Mouse (Mus musculus) liver, postnatal 0 days (tissue): Measurements from ENCODE around the gene Ppip5k2. TPM values are rescaled to one million over a fixed set of nuclear protein-coding genes. Genes with fewer than 3 reads are reported as not detected.

ENCODE experiments used
- ATAC-seq: fragments of 200-750 bp; cut with Nextera tagmentation; 2 replicates; pipeline ENCODE4 v1.8.0; 2017; ENCODE audit warnings: mild to moderate bottlenecking, moderate library complexity
- DNase-seq: peaks from one replicate; pipeline ENCODE4 v3.0.0-alpha.2; 2016
- H3K27ac ChIP-seq: fragments of 300-500 bp; sonication (generic); 2 replicates; pipeline ENCODE4 v1.5.1; 2014; ENCODE audit warnings: antibody characterized with exemption, moderate library complexity, mild to moderate bottlenecking, low read depth
- H3K27me3 ChIP-seq: fragments of 300-500 bp; sonication (generic); 2 replicates; pipeline ENCODE4 v1.6.1; 2014; ENCODE audit warnings: low read length, control low read depth, mixed read lengths; ENCODE audit not compliant: insufficient read depth
- H3K36me3 ChIP-seq: fragments of 300-500 bp; sonication (generic); replicated peaks from 2 replicates; pipeline ENCODE4 v1.6.1; 2014; ENCODE audit warnings: mild to moderate bottlenecking, control low read depth, low read length, moderate library complexity, mixed read lengths; ENCODE audit not compliant: insufficient read depth
- H3K4me1 ChIP-seq: fragments of 300-500 bp; sonication (generic); 2 replicates; pipeline ENCODE4 v1.6.1; 2014; ENCODE audit warnings: antibody characterized with exemption, mild to moderate bottlenecking, control low read depth; ENCODE audit not compliant: insufficient read depth
- H3K4me2 ChIP-seq: fragments of 300-500 bp; sonication (generic); 2 replicates; pipeline ENCODE4 v1.6.1; 2014; ENCODE audit warnings: low read depth, mild to moderate bottlenecking, low read length, moderate library complexity, mixed read lengths
- H3K4me3 ChIP-seq: fragments of 300-500 bp; sonication (generic); 2 replicates; pipeline ENCODE4 v1.5.1; 2014; ENCODE audit warnings: low read depth, low read length
- H3K9ac ChIP-seq: fragments of 300-500 bp; sonication (generic); replicated peaks from 2 replicates; pipeline ENCODE4 v1.6.1; 2014; ENCODE audit warnings: mild to moderate bottlenecking, moderate library complexity
- H3K9me3 ChIP-seq: fragments of 300-500 bp; sonication (generic); 2 replicates; pipeline ENCODE4 v1.6.1; 2016; ENCODE audit warnings: mild to moderate bottlenecking, control low read depth, low read length, mixed read lengths
- CTCF ChIP-seq: sonication (generic); IDR thresholded peaks from 2 replicates; pipeline ENCODE4 v1.5.1; 2016; ENCODE audit warnings: antibody characterized with exemption, low read depth
- EP300 ChIP-seq: IDR thresholded peaks from 2 replicates; pipeline ENCODE4 v1.6.1; 2016; ENCODE audit warnings: antibody characterized with exemption, low read depth, mild to moderate bottlenecking
- WGBS: fragments of 180-500 bp; shearing (Covaris S2); extraction: QIAGEN DNeasy Blood & Tissue Kit; methylation state at CpG from one replicate; pipeline ENCODE4 v1.1.7; 2014; ENCODE audit not compliant: insufficient replicate concordance; 5-methylcytosine and 5-hydroxymethylcytosine counted together
- polyA plus RNA-seq: library from polyadenylated mRNA; unstranded; fragments of >200 nt; fragmentation: Nextera tagmentation; extraction: Ambion mirVana; gene quantifications from 2 replicates; pipeline ENCODE4 v1.2.1, GENCODE M21; 2015

Ppip5k2 gene
- polyA plus RNA-seq, 1 experiment from 2014 or later: 10.1 TPM

DNA sequence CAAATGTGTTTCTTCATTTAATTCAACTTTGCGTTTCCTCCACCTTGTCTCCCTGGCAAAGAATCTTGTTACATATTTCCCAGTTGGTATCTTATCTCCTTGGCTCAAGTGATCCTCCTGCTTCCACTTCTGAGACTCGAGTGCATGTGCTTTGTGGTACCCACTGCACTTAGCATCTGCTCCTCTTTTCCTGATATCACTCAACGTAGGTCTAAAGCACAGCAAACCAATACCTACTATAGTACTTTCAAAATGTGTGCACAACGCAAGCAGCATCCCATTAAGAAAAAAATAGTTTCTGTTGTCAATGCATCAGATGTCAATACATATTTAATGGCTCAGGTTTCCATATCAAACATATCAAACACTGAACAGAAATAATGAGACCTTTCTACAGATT is 24.5 kb downstream of the Ppip5k2 start:
- Histone ChIP-seq H3K4me1 (no peaks in the 10 kb centered on the region; the same call in 1 of the 2 replicates), H3K36me3 (peaks cover 52% of the 10 kb centered on the region), H3K4me3 (no peak overlapping the region), H3K4me2 (no peak overlapping the region), H3K27me3 (no peaks in the 10 kb centered on the region), H3K9ac (no peak overlapping the region), H3K27ac (no peak overlapping the region), H3K9me3 (no peaks in the 10 kb centered on the region)
- TF ChIP-seq EP300 (no peak), CTCF (no peak)
- DNase-seq (no peak), ATAC-seq (no peak)
- 70% methylated on average over 4 of the region's 4 CpGs for WGBS

- ATAC-seq: peak; percentile 72
- TF ChIP-seq CTCF (no peak), EP300 (peak; percentile 80)
Measured at GRCm38 (mm10) chr1:97743063-97743462, 27.1 kb downstream of the Ppip5k2 start.

GRCm38 (mm10) chr1:97729339-97729738 is 40.9 kb downstream of the Ppip5k2 start:
- 50% methylated on average over 1 of the region's 1 CpGs for WGBS
- H3K27ac ChIP-seq: no peak overlapping the region
- no peak for ATAC-seq

More at GRCm38 (mm10) chr1:97743063-97743462, 27.1 kb downstream of the Ppip5k2 start:
- Histone ChIP-seq H3K4me2 (no peak overlapping the region), H3K27ac (no peak overlapping the region), H3K4me1 (no peaks in the 10 kb centered on the region; the same call in 1 of the 2 replicates), H3K36me3 (peaks cover 57% of the 10 kb centered on the region), H3K9ac (no peak overlapping the region), H3K4me3 (no peak overlapping the region), H3K27me3 (no peaks in the 10 kb centered on the region), H3K9me3 (no peaks in the 10 kb centered on the region)
- 48% methylated on average over 1 of the region's 1 CpGs for WGBS
- DNase-seq: no peak

DNA sequence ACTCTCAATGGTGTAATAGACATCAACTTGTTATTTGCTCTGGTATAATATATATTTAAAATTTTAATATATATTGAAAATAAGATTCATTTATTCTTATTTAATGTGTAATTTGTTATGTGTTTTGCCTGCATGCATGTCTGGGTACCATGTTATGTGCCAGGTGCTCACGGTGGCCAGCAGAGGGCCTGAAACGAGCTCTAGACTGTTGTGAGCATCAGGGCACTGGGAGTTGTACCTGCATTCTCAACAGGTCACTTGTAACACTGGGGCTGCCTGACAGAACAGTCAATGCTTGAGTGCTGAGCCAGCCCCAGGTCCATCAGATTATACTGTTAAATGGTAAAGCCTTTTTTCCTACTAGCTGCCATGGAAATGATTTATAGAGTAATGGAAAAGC is 43.5 kb downstream of the Ppip5k2 start:
- no peaks in the 10 kb centered on the region for H3K27me3 ChIP-seq
- peaks cover 38% of the 10 kb centered on the region for H3K36me3 ChIP-seq
- DNase-seq (peak; percentile 21), ATAC-seq (no peak)
- WGBS: 75% methylated on average over 2 of the region's 2 CpGs
- no peak overlapping the region for H3K27ac ChIP-seq
- no peak overlapping the region for H3K4me2 ChIP-seq
- peak; percentile 50 for TF ChIP-seq CTCF
- no peak for TF ChIP-seq EP300
- H3K9ac ChIP-seq: no peak overlapping the region
- no peaks in the 10 kb centered on the region for H3K9me3 ChIP-seq
- no peaks in the 10 kb centered on the region for H3K4me1 ChIP-seq
- no peak overlapping the region for H3K4me3 ChIP-seq

More at GRCm38 (mm10) chr1:97729339-97729738, 40.9 kb downstream of the Ppip5k2 start:
- H3K4me1 ChIP-seq: no peaks in the 10 kb centered on the region
- H3K4me3 ChIP-seq: no peak overlapping the region
- no peak overlapping the region for H3K4me2 ChIP-seq
- DNase-seq: no peak
- no peak overlapping the region for H3K9ac ChIP-seq
- H3K36me3 ChIP-seq: peaks cover 45% of the 10 kb centered on the region
- H3K9me3 ChIP-seq: no peaks in the 10 kb centered on the region
- no peaks in the 10 kb centered on the region for H3K27me3 ChIP-seq
- TF ChIP-seq EP300 (no peak), CTCF (no peak)

DNA sequence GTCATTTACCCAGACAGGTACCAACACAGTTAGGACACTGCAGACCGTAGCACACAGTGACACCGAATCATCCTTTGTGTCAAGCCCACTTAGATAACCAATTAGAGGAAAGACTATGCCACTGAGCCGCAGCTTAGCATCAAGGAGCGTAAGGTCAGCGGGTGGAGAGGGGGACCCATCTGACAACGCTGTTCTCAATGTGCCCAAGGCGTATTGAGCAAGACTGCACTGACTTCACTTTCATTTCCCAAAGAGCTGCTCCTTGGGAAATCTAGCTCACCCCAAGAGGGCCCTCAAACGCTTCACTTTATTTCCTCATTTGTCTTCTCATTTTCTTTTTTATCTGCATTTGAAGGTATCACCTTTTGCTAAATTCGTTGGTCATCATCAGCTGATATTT is 51.8 kb downstream of the Ppip5k2 start:
- Histone ChIP-seq H3K36me3 (peaks cover 50% of the 10 kb centered on the region), H3K9me3 (no peaks in the 10 kb centered on the region), H3K4me3 (no peak overlapping the region), H3K27me3 (no peaks in the 10 kb centered on the region), H3K9ac (no peak overlapping the region), H3K27ac (peak overlapping the region; percentile 34; the same call in 1 of the 2 replicates), H3K4me1 (no peaks in the 10 kb centered on the region), H3K4me2 (no peak overlapping the region)
- DNase-seq: peak; percentile 21
- WGBS: 76% methylated on average over 9 of the region's 9 CpGs
- TF ChIP-seq CTCF: no peak
- no peak for TF ChIP-seq EP300
- ATAC-seq: peak; percentile 70

DNA sequence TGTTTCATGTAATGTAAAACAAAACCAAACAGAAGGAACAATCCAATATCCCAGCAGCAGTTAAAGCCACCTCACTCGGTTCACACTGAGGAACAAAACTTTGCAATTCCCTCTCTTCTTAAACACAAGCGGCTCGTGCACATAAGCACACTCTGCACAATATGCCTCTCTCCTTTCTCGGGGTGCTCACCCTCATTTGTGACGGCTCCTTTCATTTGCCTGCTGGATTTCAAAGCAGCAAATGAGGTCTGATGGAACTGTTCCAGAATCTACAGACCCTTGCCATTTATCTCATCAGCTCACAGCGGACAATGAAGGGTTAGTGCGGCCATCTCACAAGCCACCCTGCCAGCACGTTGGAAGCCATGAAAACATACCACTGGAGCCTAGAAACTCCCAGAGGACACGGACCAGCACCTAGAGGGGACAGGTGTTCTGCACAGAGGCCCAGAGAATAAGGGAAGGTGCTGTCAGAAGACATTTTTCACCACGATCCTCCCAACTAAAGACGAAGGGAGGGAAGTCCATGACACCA is 55.8 kb downstream of the Ppip5k2 start:
- Histone ChIP-seq H3K4me1 (no peaks in the 10 kb centered on the region), H3K27ac (no peak overlapping the region), H3K9me3 (no peaks in the 10 kb centered on the region), H3K9ac (no peak overlapping the region), H3K4me3 (no peak overlapping the region), H3K36me3 (peaks cover 48% of the 10 kb centered on the region), H3K4me2 (no peak overlapping the region), H3K27me3 (no peaks in the 10 kb centered on the region)
- WGBS: 83% methylated on average over 11 of the region's 11 CpGs
- DNase-seq (no peak), ATAC-seq (no peak)
- no peak for TF ChIP-seq CTCF
- TF ChIP-seq EP300: no peak
